Mouse (Mus musculus): Measurements from ENCODE around the gene Fsd1. TPM values are rescaled to one million over a fixed set of nuclear protein-coding genes. Genes with fewer than 3 reads are reported as not detected.
A peak's percentile ranks its signal among the peaks of the same experiment; 100 is the strongest.

Gene Fsd1
- total RNA-seq, 4 experiments from 2014 or later: 73.6 to 91.7 (median 81.2) TPM

GRCm38 (mm10) chr17:55961631-55962030, 24.7 kb upstream of the Fsd1 start:
- DNase-seq (ENCODE audit: low spot score in 2 of 2): peak in 1 of 2 experiments; percentile 10

DNA sequence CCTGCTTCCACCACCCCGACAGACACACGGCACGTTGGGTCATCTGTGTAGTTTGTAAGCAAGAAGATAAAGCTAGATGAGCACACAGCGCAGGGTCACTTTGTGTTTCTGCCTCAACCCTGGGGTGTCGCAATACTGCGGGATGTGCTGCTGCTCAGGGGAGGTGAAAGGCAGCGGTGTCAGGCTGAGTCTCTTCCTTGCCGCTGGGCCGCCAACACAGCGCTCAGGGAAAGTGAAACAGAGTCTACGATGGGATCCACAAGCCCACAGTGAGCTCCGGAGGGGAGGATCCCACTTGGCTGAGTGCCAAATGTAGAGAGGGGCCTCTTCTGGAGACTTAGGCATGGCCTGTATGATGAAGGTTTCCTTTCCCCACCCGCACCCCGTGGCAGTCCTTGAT, 23.1 kb upstream of the Fsd1 start:
- DNase-seq (ENCODE audit: low spot score in 2 of 2): peak in 1 of 2 experiments; percentile 6

DNA sequence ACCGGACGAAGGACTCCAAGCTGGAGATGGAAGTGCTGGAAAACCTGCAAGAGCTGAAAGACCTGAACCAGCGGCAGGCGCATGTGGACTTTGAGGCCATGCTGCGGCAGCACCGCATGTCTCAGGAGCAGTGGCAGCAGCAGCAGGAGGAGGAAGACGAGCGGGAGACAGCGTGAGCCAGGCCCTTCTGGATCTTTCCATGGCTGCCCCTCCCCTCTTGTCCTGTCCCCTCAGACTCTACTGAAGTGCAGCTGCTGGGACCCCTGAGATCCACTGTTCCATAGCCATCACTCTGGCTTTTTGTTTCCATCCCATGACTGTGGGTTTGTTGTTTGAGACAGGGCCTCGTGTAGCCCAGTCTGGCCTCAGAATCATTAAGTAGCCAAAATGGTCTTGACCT, 21.8 kb upstream of the Fsd1 start:
- DNase-seq (ENCODE audit: low spot score in 2 of 2): no peak

- DNase-seq (ENCODE audit: low spot score in 2 of 2): no peak
Observed at GRCm38 (mm10) chr17:55964996-55965395, 21.3 kb upstream of the Fsd1 start.

- no peak for DNase-seq (ENCODE audit: low spot score in 2 of 2)
Observed at GRCm38 (mm10) chr17:55967186-55967585, 19.1 kb upstream of the Fsd1 start.

GRCm38 (mm10) chr17:55968210-55968609, 18.1 kb upstream of the Fsd1 start:
- DNase-seq (ENCODE audit: low spot score in 2 of 2): no peak

DNA sequence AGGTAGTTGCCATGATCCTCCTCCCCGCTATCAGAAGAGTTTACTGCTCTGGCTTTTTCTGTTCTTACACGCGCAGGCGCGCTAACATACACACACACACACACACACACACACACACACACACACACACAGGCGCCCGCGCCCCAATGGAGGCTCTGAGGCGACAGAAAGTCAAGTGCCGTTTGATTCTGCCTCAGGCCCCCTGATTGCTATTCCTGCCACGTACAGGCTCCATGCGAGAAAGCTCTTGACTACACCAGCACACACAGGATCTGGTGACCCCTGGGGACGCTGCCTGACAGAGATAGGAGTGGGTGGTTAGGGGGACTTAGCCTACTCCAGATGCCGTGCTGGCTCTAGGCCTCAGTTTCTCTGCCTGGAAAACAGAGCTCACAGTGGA, 16.7 kb upstream of the Fsd1 start:
- peak in 1 of 2 experiments; percentile 30 for DNase-seq (ENCODE audit: low spot score in 2 of 2)

DNA sequence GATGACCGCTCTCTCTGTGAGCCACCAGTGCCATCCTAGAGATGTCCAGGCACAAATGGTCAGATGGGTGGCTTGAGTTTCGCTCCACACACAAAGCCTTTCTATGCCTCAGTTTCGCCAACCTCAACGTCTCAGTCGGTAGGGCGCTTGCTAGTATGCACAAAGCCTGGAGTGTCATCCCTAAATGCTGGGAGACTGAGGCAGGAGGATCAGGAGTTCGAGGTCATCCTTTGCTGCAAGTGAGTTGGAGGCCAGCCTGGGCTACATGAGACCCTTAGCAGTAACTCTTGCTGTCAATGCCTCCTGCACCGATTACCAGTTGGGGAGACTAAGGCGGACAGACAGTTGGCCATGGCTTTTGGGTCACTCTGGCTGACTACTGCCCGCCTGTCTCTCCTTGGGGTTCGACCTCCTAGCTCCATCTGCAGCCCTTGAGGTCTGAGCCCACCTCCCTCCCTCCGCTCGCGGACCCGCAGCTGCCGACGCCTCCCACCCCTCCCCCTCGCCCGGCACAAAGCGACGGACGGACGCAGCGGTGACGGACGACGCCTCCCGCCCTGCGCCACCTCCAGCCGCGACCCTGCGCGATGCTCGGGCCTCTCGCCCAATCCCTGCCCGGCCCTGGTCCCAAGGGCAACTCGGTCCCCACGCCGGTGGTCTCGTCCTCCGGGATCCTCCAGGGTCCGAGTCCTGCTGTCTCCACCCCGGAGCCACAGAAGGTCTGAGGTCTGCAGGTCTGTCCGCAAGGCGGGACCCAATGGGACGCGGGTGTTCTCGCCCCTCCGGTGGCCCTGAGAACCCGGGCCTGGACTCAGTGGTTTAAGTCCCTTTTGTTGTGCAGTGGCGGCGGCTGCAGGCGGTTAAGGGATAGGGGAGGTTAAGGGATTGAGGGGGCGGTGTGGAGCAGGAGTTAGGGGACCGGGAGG, 16.1 kb upstream of the Fsd1 start, which contains the start of gene Shd:
Gene Shd (plus strand): TSS at position 502 of the 926 bp plus-strand sequence.
- peak in 1 of 2 experiments; percentile 43 for DNase-seq (ENCODE audit: low spot score in 2 of 2)

GRCm38 (mm10) chr17:55971453-55971852, 14.9 kb upstream of the Fsd1 start:
- DNase-seq (ENCODE audit: low spot score in 2 of 2): no peak

- DNase-seq (ENCODE audit: low spot score in 2 of 2): peak in 1 of 2 experiments; percentile 63
Observed at GRCm38 (mm10) chr17:55976255-55976862, 9.9 kb upstream of the Fsd1 start.

GRCm38 (mm10) chr17:55977301-55977700, 9.0 kb upstream of the Fsd1 start:
- DNase-seq (ENCODE audit: low spot score in 2 of 2): no peak

- no peak for DNase-seq (ENCODE audit: low spot score in 2 of 2)
Observed at GRCm38 (mm10) chr17:55990278-55990898, 4.1 kb downstream of the Fsd1 start.

- no peak for DNase-seq (ENCODE audit: low spot score in 2 of 2)
Observed at GRCm38 (mm10) chr17:55996007-55996406, 9.7 kb downstream of the Fsd1 start.

- DNase-seq (ENCODE audit: low spot score in 2 of 2): no peak
Observed at GRCm38 (mm10) chr17:55999794-56000499, 13.6 kb downstream of the Fsd1 start.

GRCm38 (mm10) chr17:56003000-56003399, 16.7 kb downstream of the Fsd1 start:
- no peak for DNase-seq (ENCODE audit: low spot score in 2 of 2)

DNA sequence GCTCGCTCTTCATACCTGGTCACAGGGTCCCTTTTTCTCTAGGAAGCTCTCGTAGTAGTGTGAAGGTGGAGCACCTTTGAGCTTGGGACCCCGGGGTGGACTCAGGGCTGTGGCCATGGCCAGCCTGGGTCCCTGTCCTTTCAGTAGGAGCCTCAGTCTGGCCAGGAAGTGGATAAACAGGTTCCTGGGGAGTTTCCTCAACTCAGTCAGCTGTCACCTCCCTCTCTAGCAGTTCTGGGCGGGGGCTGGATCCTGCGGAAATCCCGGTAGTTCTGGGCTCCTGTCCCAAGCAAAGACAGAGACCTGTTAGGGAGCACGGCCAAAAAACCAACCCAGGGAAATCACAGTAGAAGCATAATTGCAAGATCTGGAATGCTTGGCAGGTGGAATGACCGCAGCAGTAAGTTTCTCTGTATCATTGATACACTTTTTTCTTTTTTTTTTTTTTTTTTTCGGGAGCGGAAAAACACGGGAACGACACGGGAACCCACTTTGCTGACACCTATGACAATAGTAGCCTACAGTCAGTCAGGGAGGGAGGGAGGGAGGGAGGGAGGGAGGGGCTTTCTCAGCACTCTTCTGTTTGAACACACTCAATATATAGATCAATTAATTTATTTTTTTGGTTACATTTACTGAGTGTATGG, 19.2 kb downstream of the Fsd1 start, which contains the start of the genes Stap2 and Mpnd:
Gene Stap2 (minus strand): TSS at position 170 of the 647 bp plus-strand sequence.
Gene Mpnd (plus strand): TSS at position 297 of the 647 bp plus-strand sequence.
- DNase-seq (ENCODE audit: low spot score in 2 of 2): no peak

GRCm38 (mm10) chr17:56006956-56007355, 20.6 kb downstream of the Fsd1 start:
- DNase-seq (ENCODE audit: low spot score in 2 of 2): no peak

DNA sequence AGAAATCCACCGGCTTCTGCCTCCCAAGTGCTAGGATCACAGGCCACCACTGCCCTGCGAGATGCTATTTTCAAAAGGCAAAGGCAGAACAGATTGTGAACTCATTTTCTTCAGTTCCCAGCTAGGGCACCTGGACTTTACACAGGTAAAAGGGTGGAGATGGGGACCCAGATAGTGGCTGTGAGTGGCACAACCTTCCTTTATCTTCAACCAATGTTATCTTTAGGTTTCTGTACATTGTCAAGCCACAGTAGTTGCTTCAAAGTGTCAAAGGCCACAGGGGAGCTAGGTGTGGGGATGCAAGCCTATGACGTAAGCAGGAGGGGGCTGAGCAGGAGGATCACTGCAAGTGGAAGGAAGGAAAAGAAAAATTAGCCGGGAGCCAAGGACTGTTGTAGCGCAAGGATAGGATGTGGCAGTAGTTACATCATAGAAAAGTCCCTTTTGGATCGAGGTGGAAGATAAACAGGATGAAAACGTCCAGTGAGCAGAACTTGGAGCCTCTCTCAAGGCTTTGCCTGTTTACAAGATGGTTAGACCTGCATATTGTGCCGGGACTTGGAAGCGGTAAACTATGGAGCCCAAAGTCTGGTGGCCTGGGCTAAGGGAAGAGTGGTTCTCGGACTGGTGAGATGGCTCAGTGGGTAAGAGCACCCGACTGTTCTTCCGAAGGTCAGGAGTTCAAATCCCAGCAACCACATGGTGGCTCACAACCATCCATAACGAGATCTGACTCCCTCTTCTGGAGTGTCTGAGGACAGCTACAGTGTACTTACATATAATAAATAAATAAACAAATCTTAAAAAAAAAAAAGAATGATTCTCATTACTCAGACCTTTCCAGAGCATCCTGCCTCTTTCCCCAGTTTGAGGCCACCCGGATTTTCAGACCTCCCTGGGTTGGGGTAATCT, 21.4 kb downstream of the Fsd1 start:
- DNase-seq (ENCODE audit: low spot score in 2 of 2): no peak

GRCm38 (mm10) chr17:56008356-56009087, 22.2 kb downstream of the Fsd1 start:
- peak; percentile 73 to 95 for DNase-seq (ENCODE audit: low spot score in 2 of 2)
